Comparison of ENCODE assay signal across 8 mouse cellular contexts in genomic region chrX:143051478-143051877, GRCm38 (mm10). TPM values are rescaled to one million over a fixed set of nuclear protein-coding genes. Genes with fewer than 3 reads are reported as not detected.
DNase-seq lines count a peak whose midpoint lies in the region; ATAC-seq lines count a peak whose summit lies in the region.

No protein-coding gene starts in this region.

- no peaks in the 10 kb centered on the region for H3K4me1 ChIP-seq in midbrain, embryonic 11.5 days (ENCODE audit: control insufficient read depth, insufficient read depth, low read length)
- H3K4me1 ChIP-seq in midbrain, embryonic 16.5 days (ENCODE audit: control insufficient read depth, insufficient read depth, low read length) = no peaks in the 10 kb centered on the region

- no peaks in the 10 kb centered on the region for H3K9me3 ChIP-seq in midbrain, embryonic 11.5 days (ENCODE audit: control insufficient read depth, low read length)
- no peaks in the 10 kb centered on the region for H3K9me3 ChIP-seq in midbrain, embryonic 16.5 days (replicated peaks; ENCODE audit: control insufficient read depth, low read length, poor library complexity, severe bottlenecking)

- no peak for ATAC-seq in midbrain, embryonic 11.5 days (ENCODE audit: low FRiP score)
- ATAC-seq in midbrain, embryonic 16.5 days = no peak
- ATAC-seq in megakaryocyte progenitor cell, adult 5-6 weeks (replicated peaks; ENCODE audit: poor library complexity) = peak; percentile 89
- ATAC-seq in erythroid progenitor cell, adult 5-6 weeks (replicated peaks; ENCODE audit: low FRiP score, poor library complexity, severe bottlenecking) = no peak; the same call in 1 of the 2 replicates

- no peak overlapping the region for H3K9ac ChIP-seq in midbrain, embryonic 11.5 days (ENCODE audit: low read length)
- H3K9ac ChIP-seq in midbrain, embryonic 16.5 days (ENCODE audit: low read depth, low read length) = no peak overlapping the region

- H3K4me2 ChIP-seq in midbrain, embryonic 11.5 days = no peak overlapping the region
- H3K4me2 ChIP-seq in midbrain, embryonic 16.5 days (ENCODE audit: low read length) = no peak overlapping the region

- no peaks in the 10 kb centered on the region for H3K27me3 ChIP-seq in midbrain, embryonic 11.5 days (ENCODE audit: control insufficient read depth, insufficient read depth, low read length)
- no peaks in the 10 kb centered on the region for H3K27me3 ChIP-seq in midbrain, embryonic 16.5 days (ENCODE audit: control insufficient read depth, insufficient read depth, low read depth, low read length)

- H3K4me3 ChIP-seq in midbrain, embryonic 11.5 days (ENCODE audit: low read depth, low read length) = no peak overlapping the region
- no peak overlapping the region for H3K4me3 ChIP-seq in midbrain, embryonic 16.5 days (ENCODE audit: low read depth, low read length)

- no peaks in the 10 kb centered on the region for H3K36me3 ChIP-seq in midbrain, embryonic 11.5 days (ENCODE audit: control insufficient read depth, insufficient read depth, low read length)
- no peaks in the 10 kb centered on the region for H3K36me3 ChIP-seq in midbrain, embryonic 16.5 days (ENCODE audit: control insufficient read depth, insufficient read depth, low read length)

- DNase-seq in adrenal gland, postnatal 10 days = peak; percentile 48
- DNase-seq in adrenal gland, postnatal 25 days = no peak
- DNase-seq in midbrain, embryonic 11.5 days (ENCODE audit: low spot score, missing footprints) = peak; percentile 86
- DNase-seq in cerebellum, adult 8-10 months = peak; percentile 38
- peak; percentile 57 for DNase-seq in kidney, adult 9 months

- no peak overlapping the region for H3K27ac ChIP-seq in midbrain, embryonic 11.5 days (ENCODE audit: low read depth, low read length)
- H3K27ac ChIP-seq in midbrain, embryonic 16.5 days (ENCODE audit: low read length) = no peak overlapping the region

RNA-seq across cellular contexts. Expression of gene Rtl9, which starts 47.9 kb away (rescaled TPM):
- 1 to 10 TPM in 1 of 2 experiments, under 1 TPM in 1; 0.60 to 1.3 TPM for total RNA-seq in adrenal gland, postnatal 10 days (2021)
- not detected in 2 replicates for total RNA-seq in adrenal gland, postnatal 25 days (2021)
- polyA plus RNA-seq in midbrain, embryonic 11.5 days (2014; fragmentation: Nextera tagmentation; extraction: Ambion mirVana) = 0.26 and 0.44 TPM in 2 replicates
- 0.68 and 0.72 TPM in 2 replicates for polyA plus RNA-seq in midbrain, embryonic 16.5 days (2015; fragmentation: Nextera tagmentation; extraction: Ambion mirVana)
- not detected in 2 replicates for total RNA-seq in megakaryocyte progenitor cell, adult 5-6 weeks (2015)
- total RNA-seq in megakaryocyte progenitor cell, adult 5-6 weeks (2017) = not detected in 2 replicates
- total RNA-seq in erythroid progenitor cell, adult 5-6 weeks (2015; ENCODE audit: low replicate concordance) = not detected in 2 replicates
- not detected in 2 replicates for total RNA-seq in erythroid progenitor cell, adult 5-6 weeks (2017; ENCODE audit: low replicate concordance)
